Mouse (Mus musculus) stomach, embryonic 16.5 days (tissue): ENCODE data around the gene Bcl2l1. TPM values are rescaled to one million over a fixed set of nuclear protein-coding genes. Genes with fewer than 3 reads are reported as not detected.

Experiments used
- microRNA-seq: library from miRNA; unstranded; fragments of <30 nt; microRNA quantifications from one replicate; pipeline ENCODE4, GENCODE M21; 2016
- polyA plus RNA-seq: library from polyadenylated mRNA; unstranded; fragments of >200 nt; fragmentation: Nextera tagmentation; extraction: Ambion mirVana; gene quantifications from 2 replicates; pipeline ENCODE4 v1.2.1, GENCODE M21; 2015

Bcl2l1 gene
- polyA plus RNA-seq, 1 experiment from 2014 or later, result 78.1 TPM

Small RNA genes within 50 kb of the gene (microRNA-seq; reads per million reads assigned to microRNA genes)
- not detected for gene Gm23802
- gene Mir5622, result 1.2 reads per million

Other genes with a start within 250 kb of the Bcl2l1 start
- gene Defb45, start 232.3 kb downstream of the Bcl2l1 start, polyA plus RNA-seq, result not detected in 2 replicates
- gene Defb36, start 227.4 kb downstream of the Bcl2l1 start, polyA plus RNA-seq, result not detected in 2 replicates
- gene Defb25, start 208.7 kb downstream of the Bcl2l1 start, polyA plus RNA-seq, result 0.62 and 1.4 TPM in 2 replicates
- gene Rem1, start 204.8 kb downstream of the Bcl2l1 start, polyA plus RNA-seq, result 20.0 and 20.6 TPM in 2 replicates
- gene H13, start 162.3 kb downstream of the Bcl2l1 start, polyA plus RNA-seq, result 121 and 128 TPM in 2 replicates
- 24.0 and 25.2 TPM in 2 replicates for gene Mcts2, start 144.7 kb downstream of the Bcl2l1 start, polyA plus RNA-seq
- 125 and 145 TPM in 2 replicates for gene Id1, start 95.5 kb downstream of the Bcl2l1 start, polyA plus RNA-seq
- 21.3 and 23.9 TPM in 2 replicates for gene Cox4i2, start 77.6 kb downstream of the Bcl2l1 start, polyA plus RNA-seq
- 59.8 and 60.6 TPM in 2 replicates for gene Tpx2, start 16.2 kb upstream of the Bcl2l1 start, polyA plus RNA-seq
- 0.07 and 1.8 TPM in 2 replicates for gene Mylk2, start 79.6 kb upstream of the Bcl2l1 start, polyA plus RNA-seq
- 4.5 and 5.3 TPM in 2 replicates for gene Foxs1, start 101.5 kb upstream of the Bcl2l1 start, polyA plus RNA-seq
- 0.06 and 0.24 TPM in 2 replicates for gene Dusp15, start 120.0 kb upstream of the Bcl2l1 start, polyA plus RNA-seq
- 0.27 TPM in 2 replicates for gene Ttll9, start 130.8 kb upstream of the Bcl2l1 start, polyA plus RNA-seq
- 101 and 105 TPM in 2 replicates for gene Pdrg1, start 183.7 kb upstream of the Bcl2l1 start, polyA plus RNA-seq
- not detected in 2 replicates for gene Xkr7, start 200.1 kb upstream of the Bcl2l1 start, polyA plus RNA-seq
- 0.51 and 1.0 TPM in 2 replicates for gene Ccm2l, start 234.2 kb upstream of the Bcl2l1 start, polyA plus RNA-seq